Mouse (Mus musculus) adrenal gland, adult (tissue): Measurements from ENCODE around the gene Ubac2.
"Not testable (repeated sequence)": the region's sequence is repeated elsewhere in the genome, so short reads cannot be mapped to it uniquely, and the experiment has no call there.

Source experiments
- DNase-seq, 2 experiments: peaks; one replicate each; pipeline ENCODE4 v3.0.0; 2022 to 2023; ENCODE audit warnings: low spot score in 1 of 2; ENCODE audit not compliant: inconsistent age in 2 of 2

Gene Ubac2

GRCm38 (mm10) chr14:121878176-121878858 is at the start of gene Ubac2:
Gene Ubac2, plus strand, starts transcription at chr14:121878620.
- peak; percentile 99 for DNase-seq

DNA sequence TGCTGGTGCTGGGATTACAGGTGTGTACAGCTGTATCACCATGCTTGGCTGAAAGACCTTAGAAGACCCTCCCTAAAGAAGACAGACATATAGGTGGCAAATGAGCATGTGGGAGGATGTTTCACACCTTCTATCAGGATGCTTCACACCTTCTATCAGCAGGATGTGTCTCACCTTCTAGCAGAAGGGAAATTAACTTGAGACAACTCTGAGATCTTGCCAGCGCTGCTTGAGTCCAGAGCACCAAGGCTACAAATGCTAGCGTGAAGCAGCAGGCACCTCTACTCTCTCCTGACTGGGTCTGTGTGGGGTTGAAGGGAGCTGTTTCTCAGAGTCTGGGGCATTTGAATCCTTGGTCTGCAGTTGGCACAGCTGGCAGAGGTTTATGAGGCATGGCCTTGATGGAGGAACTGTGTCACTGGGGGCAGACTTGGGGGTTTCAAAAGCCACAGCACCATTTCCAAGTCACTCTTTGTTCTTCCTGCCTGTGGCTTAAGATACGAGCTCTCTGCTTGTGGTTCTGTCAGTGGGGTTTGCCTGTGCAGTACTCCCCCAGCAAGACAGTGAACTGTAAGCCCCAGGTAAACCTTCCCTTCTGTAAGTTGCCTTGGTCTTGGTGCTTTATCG is 48.5 kb upstream of the Ubac2 start:
- no peak for DNase-seq

- DNase-seq = no peak
These were observed 45.4 kb upstream of the Ubac2 start for GRCm38 (mm10) chr14:121833001-121833520.

DNA sequence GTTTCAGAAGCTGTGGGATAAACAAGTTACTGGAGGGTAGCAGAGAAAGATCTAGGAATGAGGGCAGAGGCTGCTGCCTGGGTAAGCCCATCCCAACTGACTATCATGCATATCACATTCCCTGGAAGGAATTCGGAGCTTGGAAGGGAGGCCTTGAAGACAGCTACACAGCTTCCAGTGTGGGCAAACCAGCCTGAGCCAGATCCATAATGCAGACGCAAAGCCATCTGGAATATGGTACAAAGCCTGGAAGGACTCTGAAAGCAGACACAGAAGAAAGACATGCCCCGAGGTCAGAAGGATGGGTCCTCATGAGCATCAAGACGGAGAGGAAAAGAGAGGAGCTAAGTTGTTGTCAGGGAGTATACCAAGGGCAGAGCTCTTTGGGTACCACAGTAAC is 40.3 kb upstream of the Ubac2 start:
- DNase-seq = no peak

GRCm38 (mm10) chr14:121840217-121840616 is 38.2 kb upstream of the Ubac2 start:
- DNase-seq = no peak

- no peak for DNase-seq
These were observed 33.9 kb upstream of the Ubac2 start for GRCm38 (mm10) chr14:121844486-121844885.

DNA sequence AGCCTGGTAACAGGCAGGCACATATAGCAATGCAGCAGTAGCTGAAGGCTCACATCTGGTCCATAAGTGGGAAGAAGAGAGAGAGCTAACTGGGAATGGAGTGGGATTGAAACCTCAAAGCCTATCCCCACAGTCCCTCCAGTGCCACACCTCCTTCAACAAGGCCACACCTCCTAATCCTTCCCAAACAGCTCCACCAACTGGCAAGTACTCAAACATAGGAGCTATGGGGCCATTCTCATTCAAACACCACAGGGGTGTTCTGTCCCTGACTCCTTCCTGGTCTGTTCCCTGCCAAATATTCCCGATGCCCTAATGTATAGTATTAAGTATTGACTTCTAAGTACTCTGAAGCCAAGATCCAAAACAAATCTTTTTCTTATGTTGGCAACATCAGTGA is 27.2 kb upstream of the Ubac2 start:
- DNase-seq = no peak

GRCm38 (mm10) chr14:121852531-121852930 is 25.9 kb upstream of the Ubac2 start:
- no peak for DNase-seq

- DNase-seq = peak; percentile 62 to 89
These were observed 13.3 kb upstream of the Ubac2 start for GRCm38 (mm10) chr14:121865162-121865561.

DNA sequence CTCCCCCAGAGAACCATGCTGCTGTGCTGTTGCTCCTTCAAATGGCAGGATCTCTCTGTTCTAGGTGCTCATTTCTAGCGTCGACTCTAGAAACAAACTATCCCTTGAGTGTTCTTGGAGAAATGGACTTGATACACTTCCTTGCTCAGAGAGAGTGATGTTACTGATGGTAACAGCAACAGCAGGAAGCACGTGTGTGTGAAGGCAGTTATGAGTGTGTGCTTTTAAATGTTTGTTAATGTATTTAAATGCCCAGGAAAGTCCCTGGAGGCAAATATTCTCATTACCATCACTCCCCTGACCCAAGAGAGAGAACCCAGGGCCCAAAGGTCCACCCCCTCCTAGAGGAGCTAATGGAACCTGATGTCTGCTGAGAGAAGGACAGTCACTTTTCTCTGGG is 11.8 kb upstream of the Ubac2 start:
- DNase-seq = no peak

DNA sequence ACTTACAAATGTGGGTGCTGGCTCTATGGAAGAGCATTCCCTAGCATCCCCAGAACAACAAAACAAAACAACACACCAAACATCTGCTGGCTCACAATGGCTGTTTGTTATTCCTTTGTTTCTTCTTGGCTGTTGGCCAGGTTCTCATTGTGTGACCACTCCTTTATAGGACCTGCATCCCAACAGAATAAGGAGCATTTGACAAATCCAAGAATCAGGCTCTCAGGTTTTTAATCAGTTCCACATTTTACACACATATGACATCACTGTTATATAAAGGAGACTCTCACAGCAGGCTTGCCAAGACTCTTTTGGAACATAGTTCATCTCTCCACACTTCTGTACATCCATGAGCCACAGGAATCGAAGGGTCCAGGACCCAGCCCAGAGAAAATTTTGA is 9.3 kb upstream of the Ubac2 start:
- DNase-seq = no peak

- no peak for DNase-seq
These were observed 5.7 kb upstream of the Ubac2 start for GRCm38 (mm10) chr14:121872760-121873159.

- no peak for DNase-seq
These were observed 5.2 kb upstream of the Ubac2 start for GRCm38 (mm10) chr14:121873172-121873571.

- no peak for DNase-seq
These were observed 4.8 kb upstream of the Ubac2 start for GRCm38 (mm10) chr14:121873646-121874045.

GRCm38 (mm10) chr14:121876190-121876589 is 2.2 kb upstream of the Ubac2 start:
- not testable (repeated sequence) for DNase-seq

DNA sequence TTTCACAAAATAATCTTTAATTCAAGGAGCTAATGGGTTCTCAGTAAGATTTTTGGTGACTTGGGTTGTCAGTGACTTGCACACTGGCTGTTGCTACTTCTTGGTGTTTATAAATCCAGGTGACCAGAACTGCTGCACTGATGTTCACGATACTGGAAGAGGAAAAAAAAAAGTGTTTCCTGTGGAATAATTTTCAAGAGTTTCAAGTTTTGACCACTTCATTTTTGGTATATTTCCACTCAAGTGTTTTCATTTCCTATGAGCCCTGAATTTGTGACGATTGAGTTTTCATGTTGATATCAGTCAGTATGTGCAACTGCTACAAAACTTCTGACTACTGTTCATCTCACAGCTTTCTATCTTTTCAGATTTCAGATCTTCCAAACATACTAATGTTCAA is 1.6 kb upstream of the Ubac2 start:
- DNase-seq = no peak

GRCm38 (mm10) chr14:121877640-121878039 is 780 bp upstream of the Ubac2 start:
- no peak for DNase-seq

GRCm38 (mm10) chr14:121878859-121879206 is 413 bp downstream of the Ubac2 start:
- DNase-seq = no peak

DNA sequence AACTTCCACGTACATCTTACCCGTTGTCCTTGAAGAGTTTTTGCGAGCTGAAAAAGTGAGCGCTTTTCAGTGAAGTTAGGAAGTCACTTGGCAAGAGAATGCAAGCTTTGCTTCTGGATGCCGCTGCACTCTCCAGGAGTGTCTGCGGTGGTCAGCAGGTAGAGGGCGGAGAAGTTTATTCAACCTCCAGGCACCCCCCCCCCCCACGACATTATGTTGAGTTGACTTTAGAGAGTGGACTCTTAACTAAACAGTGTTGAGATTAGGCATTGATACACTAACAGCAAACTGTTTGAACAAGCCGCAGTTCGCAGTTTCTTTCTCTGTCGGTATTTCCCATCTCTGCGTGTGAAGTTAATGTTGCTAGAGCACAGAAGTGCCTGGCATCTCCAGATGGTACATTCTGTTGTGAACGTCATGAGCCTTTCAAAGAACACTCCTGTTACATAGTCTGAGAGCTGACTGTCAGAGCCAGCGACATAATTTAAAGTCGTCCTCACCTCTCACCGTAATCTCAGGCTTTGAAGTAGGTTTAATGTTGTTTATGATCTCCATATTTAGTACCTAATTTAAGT is 933 bp downstream of the Ubac2 start:
- no peak for DNase-seq

DNA sequence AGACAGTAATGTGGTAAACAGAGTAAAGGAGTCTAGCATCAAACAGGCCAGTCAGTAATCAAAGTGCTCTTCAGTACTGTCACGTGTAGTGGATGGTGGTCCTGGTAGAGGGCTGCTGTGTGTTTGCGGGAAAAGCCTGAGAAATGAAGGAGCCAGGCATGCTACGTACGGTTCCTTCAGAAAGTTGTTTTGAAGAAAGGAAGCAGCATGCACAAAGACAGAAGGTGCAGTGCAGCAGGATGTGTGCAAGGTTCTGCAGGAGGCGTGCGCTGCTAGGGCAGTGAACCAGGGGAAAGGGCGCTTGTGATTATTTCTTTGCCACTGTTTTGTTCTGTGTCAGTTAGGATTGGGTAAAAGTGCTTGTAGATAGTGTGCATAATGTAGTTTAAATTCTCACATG is 2.8 kb downstream of the Ubac2 start:
- DNase-seq = no peak

- peak in 1 of 2 experiments; percentile 60 for DNase-seq
These were observed 5.9 kb downstream of the Ubac2 start for GRCm38 (mm10) chr14:121884150-121884797.

DNA sequence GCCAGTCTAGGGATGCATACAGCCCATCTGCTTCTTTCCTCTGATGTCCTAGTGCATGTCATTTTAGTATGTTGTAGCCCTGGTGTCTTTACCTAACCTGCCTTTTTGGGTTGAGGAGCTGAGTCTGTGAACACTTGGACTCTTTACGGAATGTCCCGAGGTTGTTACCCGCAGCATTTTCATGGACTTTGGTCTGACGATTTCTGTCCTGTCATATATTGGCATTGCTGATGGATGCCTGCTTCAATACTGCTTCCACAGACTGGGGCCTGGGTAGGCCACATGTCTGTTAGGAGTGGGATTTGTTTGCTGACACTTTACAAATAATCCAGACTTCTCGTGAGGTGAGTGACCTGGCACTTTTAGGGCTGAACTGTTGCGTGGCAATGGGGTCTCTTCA is 15.3 kb downstream of the Ubac2 start:
- DNase-seq = no peak
